Mouse (Mus musculus) NIH3T3 (cell line): ENCODE results near the gene 1110008L16Rik.
A peak's percentile ranks its signal among the peaks of the same experiment; 100 is the strongest.
"Not testable (repeated sequence)": the region's sequence is repeated elsewhere in the genome, so short reads cannot be mapped to it uniquely, and the experiment has no call there.

Source experiments
- DNase-seq: peaks from one replicate; pipeline ENCODE4 v3.0.0-alpha.2; 2012; ENCODE audit warnings: low read depth

The 1110008L16Rik gene

DNA sequence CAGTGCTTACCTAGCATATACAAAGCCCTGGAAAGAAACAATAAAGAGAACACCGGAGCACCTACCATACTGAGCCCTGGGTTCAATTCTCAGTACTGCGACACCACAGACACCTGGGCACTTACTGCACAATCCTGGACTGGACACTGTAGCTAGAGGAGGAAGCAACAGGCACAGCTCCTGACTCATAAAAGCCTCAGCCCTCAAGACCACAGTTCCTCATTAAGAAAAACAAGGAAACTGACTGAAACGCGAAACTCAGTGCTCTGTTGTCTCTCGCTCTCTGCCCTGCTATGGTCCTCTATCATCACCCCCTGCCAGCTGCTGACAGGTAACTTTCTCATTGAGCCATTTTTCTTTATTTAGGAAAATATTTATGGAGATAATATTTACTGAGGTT lies at the start of gene 1110008L16Rik:
Gene 1110008L16Rik, plus strand, starts transcription at position 242 of the 400 bp plus-strand sequence.
- no peak for DNase-seq

DNA sequence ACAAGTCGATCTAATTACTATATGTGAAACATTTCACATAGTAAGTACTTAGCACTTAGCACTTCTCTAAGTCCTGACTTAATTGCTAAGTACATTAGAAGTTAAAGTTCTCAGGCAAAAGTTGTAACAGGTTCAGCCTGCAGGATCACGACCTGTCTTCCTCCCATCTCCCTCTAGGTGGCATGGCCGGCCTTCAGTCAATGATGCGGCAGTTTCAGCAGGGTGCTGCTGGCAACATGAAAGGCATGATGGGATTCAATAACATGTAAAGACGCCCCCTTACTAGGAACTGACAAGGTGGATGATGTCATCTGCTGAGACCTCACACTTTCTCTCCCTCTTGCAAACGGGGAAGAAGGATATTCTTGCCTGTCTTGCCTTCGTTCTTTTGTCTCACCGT lies 37.4 kb upstream of the 1110008L16Rik start:
- not testable (repeated sequence) for DNase-seq

DNA sequence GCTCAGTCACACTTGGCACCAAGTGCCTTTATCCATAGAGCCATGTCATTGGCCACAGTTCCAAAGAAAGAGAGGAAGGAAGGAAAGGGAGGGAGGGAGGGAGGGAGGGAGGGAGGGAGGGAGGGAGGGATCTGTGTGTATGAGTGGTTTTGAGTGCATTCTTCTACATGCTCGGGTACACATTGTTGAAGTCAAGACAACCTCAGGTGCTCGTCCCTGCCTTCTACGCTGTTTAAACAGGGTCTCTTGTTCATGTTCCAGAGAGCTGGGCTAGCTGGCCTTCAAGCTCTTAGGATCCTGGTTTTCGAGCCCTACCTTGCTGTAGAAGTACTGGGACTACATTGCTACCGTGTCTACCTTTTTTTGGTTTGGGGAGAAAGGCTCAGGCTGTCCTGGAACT lies 36.0 kb upstream of the 1110008L16Rik start:
- DNase-seq, result not testable (repeated sequence)

GRCm38 (mm10) chr12:55272243-55272642 lies 27.1 kb upstream of the 1110008L16Rik start:
- peak; percentile 20 for DNase-seq

DNA sequence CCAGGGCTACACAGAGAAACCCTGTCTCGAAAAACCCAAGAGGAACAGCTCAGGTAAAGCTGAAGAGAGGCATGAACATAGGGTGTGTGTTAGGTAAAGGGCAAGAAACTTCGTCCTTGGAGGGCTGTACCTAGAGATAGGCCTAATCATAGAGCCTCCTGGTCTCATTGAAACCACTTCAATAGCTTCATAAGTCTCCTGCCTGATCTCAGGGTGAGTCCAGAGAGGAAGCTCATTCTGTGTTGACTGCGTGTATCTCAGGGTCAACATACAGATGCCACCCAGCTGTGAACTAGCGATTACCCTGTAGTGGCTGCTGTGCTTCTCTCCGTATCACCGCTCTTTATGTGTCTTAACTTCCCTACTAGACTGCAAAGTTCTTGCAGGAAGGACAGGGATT lies 21.8 kb upstream of the 1110008L16Rik start:
- DNase-seq, result not testable (repeated sequence)

DNA sequence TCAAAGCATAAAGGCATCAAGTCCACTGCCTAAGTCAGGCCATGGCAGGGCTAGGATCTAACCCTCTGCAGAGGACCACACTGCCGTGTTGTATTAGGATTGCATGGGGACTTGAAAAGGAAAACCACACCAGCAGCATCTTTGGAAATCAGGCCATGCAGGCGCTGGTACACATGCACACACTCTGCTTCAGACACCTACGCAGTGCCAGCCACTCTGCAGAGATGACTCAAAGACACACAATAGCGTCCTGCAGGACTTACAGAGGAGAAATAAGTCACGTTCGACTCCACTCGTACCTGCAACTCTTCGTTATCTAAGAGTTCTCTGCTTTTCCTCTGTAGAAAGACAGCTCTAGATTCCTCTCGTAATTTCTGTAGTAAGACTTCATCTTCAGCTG lies 1.3 kb upstream of the 1110008L16Rik start:
- DNase-seq, result no peak

GRCm38 (mm10) chr12:55300820-55301351 lies 1.5 kb downstream of the 1110008L16Rik start:
- DNase-seq, result no peak

DNA sequence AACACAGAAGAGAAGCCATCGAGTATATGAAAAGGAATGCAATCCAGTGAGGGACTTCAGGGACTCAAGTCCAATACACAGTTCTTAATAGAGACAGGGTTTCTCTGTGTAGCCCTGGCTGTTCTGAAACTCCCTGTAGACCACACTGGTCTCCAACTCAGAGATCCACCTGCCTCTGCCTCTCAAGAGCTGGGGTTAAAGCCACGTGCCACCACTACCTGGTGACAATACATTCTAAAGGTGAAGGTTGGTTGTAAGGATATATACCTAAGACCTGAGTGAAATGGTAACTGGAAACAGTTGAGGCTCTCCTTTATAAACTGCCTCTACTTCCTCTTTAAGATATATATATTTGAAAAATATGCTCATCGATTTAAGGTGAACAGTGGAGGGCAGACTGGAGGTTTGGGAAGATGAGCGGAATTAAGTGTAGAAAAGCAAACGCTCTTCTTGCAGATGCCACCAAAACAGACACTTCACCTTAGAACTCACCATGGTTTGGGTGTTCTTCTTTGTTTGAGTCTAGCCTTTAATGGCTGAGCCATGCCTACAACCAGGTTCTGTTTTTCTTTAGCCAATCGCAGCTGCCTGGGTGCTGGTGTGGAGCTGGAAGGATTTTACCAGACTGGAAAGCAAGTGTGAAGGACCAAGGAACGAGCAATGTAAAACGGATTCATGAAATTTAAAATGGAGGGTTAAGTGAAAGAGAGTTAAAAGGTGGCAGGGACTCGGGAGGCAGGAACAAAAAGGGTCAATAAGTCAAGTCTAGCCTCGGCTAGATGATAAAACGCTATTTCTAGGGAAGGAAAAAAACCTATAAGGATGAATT lies 2.3 kb downstream of the 1110008L16Rik start:
- peak; percentile 43 for DNase-seq

DNA sequence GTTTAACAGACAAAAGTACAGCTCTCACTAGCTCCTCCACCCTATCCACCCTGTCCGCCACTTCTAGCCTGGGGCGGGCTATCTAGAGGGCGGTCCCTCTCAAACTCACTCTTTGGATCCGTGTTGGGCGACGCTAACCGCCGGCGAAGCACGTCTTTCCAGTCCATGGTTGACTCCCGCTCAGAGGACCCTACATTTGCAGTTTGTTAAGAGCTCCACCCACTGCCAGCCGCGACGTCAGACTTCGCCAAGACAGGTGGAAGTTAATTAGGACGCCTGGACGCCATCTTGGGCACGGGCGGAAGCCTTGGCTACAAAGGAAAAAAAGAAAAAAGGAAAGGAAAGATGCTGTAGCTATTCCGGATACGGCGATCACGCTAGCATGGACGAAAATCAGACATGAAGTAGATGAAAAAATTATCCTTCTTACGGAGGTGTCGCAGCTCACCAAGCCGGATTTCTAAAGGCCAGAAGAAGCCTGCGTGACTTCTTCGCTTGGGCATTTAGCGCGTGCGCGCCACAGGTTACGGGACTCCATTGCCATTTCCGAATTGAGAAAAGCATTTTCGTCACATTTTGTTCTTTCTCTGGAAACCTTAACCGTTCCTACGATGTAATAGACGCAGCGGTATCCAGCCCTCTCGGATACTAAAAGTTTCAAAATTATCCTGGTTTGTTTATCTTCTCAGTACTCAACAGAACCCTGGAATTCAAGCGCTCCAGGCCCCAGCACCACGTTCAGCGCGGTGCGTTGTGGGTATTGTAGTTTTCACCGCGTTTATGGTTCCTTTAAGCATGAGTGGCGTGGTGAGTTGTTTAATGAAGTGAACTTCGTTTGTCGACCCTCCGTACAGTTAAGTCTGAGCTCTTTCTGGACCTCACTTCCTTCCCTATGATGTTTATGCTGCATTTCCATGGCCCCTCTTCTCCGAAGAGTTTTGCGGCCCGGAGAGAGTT lies 3.4 kb downstream of the 1110008L16Rik start, which contains the start of gene Ppp2r3c:
Gene Ppp2r3c, minus strand, starts transcription at position 514 of the 957 bp plus-strand sequence.
- peak; percentile 96 for DNase-seq

DNA sequence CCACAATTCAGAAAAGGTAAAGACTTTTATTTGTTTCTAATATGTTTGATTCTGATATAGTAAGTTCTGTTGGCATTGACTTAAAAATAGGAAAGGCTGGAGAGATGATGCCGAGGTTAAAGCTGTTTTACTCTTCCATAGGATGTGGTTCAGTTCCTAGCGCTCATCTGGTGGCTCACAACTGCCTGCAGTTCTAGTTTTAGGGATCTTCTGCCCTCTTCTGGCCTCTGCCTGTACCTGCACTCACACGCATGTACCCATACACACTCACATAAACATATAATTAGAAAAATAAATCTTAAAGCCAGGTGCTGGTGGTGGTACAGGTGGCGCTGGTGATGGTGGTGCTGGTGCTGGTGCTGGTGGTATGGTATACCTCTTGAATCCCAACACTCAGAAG lies 7.0 kb downstream of the 1110008L16Rik start:
- DNase-seq, result no peak

DNA sequence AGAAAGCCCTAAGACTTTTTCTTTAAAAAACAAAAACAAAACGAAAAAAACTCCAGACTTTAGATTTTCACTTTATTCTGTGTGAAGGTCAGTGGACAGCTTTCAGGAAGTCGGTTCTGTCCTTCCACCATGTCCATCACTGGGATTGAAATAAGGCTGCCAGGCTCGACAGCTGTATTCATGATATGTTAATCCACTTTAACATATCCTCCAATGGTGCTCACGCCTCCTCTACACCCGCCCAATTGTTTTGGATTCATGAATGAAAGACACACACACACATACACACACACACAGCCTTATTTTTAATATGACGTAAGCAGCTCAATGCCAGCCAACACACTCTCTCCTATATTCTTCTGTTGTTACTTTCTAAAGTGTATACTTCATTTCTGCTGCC lies 8.2 kb downstream of the 1110008L16Rik start:
- DNase-seq, result no peak

- no peak for DNase-seq
These were observed 9.4 kb downstream of the 1110008L16Rik start for GRCm38 (mm10) chr12:55308731-55309130.

DNA sequence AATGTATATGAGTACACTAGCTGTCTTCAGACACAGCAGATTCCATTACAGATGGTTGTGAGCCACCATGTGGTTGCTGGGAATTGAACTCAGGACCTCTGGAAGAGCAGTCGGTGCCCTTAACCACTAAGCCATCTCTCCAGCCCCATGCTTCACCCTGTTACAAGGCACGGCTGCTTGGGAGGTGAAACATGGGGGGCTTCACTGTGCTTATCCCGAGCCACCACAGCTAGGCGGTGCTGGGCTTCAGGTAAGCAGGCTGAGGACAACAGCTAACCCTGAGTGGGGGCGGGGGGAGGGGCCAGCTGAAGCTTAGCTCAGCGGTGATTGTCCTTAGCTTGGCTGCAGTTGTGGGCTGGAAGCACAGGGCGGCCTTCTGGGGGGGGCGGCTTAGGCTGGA lies 10.1 kb downstream of the 1110008L16Rik start:
- DNase-seq, result no peak

DNA sequence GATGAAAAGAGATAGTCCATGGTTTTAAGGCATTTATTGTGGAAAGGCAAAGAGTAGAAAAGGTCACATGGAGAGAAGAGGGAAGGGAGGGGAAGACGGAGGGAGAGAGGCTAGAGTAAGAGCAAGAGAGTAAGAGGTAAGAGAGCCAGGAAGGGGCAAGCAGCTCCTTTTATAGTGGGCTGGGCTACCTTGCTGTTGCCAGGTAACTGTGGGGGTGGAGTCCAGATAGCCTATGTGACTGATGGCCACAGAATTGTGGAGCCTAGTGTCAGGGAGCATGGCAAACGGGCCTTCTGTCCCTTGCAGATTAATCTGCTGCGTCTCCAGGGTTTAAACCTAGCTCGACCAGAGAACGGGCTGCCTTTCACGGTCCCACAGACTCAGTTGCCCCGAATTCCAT lies 12.5 kb downstream of the 1110008L16Rik start:
- DNase-seq, result no peak

- DNase-seq, result peak; percentile 10
These were observed 14.5 kb downstream of the 1110008L16Rik start for GRCm38 (mm10) chr12:55313901-55314300.

GRCm38 (mm10) chr12:55315192-55315591 lies 15.8 kb downstream of the 1110008L16Rik start:
- DNase-seq, result peak; percentile 94

- DNase-seq, result no peak
These were observed 22.4 kb downstream of the 1110008L16Rik start for GRCm38 (mm10) chr12:55321642-55322291.

DNA sequence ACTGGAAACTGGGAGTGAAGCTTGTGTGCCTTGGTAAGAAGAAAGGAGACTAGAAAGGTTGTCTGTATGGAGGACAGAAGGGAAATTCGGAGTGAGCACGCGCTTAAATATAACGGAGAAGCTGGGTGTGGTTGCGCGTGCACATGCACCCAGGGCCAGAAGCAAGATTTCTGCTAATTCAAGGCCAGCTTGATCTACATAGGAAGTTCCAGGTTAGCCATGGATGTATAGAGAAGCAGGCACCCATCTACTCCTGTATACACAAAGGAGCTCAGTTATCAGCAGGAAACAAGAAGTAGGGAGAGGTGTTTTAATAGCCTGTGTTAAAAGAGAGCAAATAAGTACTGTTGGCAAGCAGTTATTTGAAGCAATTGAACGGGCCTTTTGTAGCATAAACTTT lies 26.3 kb downstream of the 1110008L16Rik start:
- no peak for DNase-seq

DNA sequence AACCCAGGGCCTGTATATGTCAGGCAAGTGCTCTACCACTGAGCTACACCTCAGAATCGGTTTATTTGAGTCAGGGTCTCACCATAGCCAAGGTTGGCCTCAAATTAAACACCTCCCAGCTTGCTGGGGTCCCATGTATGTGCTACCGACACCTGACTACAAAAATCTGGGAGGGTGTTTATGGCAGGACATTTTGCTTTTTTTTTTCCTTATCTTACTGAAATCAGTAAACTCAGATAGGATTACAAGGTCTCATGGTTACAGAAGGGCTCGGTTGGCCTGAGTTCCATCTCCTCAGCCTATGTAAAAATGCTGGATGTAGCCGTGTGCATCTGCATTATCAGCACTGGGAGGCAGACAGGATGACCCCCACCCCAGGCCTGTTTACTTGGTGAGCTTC lies 29.4 kb downstream of the 1110008L16Rik start:
- DNase-seq, result no peak

GRCm38 (mm10) chr12:55329351-55329750 lies 30.0 kb downstream of the 1110008L16Rik start:
- no peak for DNase-seq

DNA sequence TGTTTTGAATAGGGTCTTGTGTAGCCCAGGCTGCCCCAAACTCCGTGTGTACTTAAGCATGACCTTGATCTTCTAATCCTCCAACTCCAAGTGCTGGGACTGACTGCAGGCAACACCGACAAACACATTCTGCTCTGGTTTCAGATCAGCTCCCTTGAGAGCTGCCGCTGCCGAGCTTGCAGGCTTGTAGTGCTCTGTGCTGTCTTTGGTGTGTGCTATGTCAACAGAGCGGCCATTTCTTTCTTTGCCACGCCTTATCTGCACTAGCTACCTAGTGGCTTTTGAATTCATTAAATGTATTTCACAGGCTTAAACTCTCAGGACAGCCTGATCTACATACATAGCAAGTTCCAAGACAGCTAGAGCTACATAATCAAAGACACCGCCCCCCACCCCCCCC lies 34.3 kb downstream of the 1110008L16Rik start:
- no peak for DNase-seq

- not testable (repeated sequence) for DNase-seq
These were observed 39.1 kb downstream of the 1110008L16Rik start for GRCm38 (mm10) chr12:55338490-55338889.
